Mouse (Mus musculus): Measurements from ENCODE around the gene Ptpn13.

Gene Ptpn13

GRCm38 (mm10) chr5:103423305-103423926 lies 1.6 kb upstream of the Ptpn13 start:
- no peak for DNase-seq

GRCm38 (mm10) chr5:103423927-103424315 lies 1.1 kb upstream of the Ptpn13 start:
- no peak for DNase-seq

- DNase-seq = peak; percentile 12
These were observed 505 bp downstream of the Ptpn13 start for GRCm38 (mm10) chr5:103425363-103426031.

GRCm38 (mm10) chr5:103426250-103426649 lies 1.3 kb downstream of the Ptpn13 start:
- DNase-seq = no peak

GRCm38 (mm10) chr5:103430986-103431385 lies 6.0 kb downstream of the Ptpn13 start:
- no peak for DNase-seq

DNA sequence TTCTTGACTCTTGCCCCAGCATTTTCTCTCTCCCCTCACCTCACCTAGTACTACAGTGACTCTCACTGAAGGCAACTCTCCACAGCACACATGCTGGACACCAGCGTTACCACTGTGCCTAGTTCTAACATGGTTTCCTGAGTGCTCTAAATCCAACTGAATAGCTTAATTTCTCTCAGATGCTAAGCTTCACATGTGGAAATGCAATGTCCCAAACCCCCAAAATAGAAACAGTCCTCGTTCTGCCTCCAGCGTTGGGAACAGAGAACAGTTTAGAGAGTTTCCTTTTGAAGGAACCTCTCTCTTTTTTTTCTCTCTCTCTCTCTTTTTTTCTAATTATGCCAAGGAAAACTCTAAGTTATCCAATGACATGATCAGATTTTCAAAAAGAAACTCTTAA lies 6.5 kb downstream of the Ptpn13 start:
- no peak for DNase-seq

GRCm38 (mm10) chr5:103436039-103436944 lies 11.3 kb downstream of the Ptpn13 start:
- DNase-seq = no peak

GRCm38 (mm10) chr5:103437714-103438113 lies 12.7 kb downstream of the Ptpn13 start:
- DNase-seq = no peak

GRCm38 (mm10) chr5:103439171-103439570 lies 14.2 kb downstream of the Ptpn13 start:
- DNase-seq = no peak

DNA sequence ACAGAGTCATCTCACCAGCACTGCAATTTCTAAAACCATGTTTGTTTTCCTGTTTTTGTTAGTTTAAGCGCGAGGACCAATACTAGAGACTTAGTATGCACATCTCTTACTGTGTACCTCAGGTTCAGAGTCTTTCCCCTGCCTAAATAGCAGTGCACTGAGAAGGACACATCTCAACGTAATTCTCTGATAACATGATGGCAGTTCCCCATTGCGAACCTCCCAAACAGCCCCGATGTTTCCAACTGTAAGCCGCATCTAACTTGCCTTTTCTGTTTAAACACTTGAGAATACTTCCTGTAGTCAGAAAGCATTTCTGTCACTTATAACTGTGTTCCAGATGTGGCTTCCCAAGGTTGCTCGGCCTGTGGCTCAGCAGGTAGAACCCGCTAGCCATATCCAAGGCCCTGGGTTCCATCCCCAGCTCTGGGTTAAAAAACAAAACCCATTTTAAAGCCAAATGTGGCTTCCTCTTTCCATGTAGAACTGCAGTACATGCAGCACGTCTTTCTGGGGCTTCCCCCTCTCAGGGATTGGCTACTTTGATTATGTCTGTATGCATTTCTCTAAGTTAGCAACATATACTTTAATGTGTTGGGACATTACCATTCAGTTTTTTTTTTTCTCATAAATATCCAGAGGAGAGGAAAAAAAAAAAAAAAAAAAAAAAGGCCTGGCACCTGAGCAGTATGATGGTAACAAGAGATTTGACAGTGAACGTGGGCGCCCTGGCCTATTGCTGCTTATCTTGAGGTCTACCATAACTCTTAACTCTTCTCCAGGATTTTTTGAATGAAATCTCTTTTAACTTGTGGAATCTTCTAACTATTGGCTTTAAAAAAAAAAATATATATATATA lies 15.7 kb downstream of the Ptpn13 start:
- DNase-seq = no peak

DNA sequence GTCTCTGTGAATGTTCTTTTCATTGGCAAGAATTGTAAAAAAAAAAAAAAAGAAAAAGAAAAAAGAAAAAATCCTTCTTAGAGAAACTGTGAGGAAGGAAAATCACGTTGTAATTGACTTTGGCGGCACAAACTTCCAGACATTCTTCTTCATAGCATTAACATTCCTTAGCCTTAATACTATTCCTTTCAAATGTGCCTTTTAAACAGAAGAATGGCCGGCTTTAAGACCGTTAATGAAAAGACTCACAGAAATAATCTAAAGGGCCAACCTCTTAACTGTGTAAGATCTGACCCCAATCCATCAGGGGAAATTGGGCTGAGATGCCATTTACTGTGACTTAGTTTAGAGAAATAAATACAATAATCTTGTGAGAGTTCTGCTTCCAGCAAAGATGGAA lies 16.7 kb downstream of the Ptpn13 start:
- no peak for DNase-seq

GRCm38 (mm10) chr5:103442269-103442688 lies 17.3 kb downstream of the Ptpn13 start:
- DNase-seq = no peak

GRCm38 (mm10) chr5:103442921-103443320 lies 17.9 kb downstream of the Ptpn13 start:
- no peak for DNase-seq

DNA sequence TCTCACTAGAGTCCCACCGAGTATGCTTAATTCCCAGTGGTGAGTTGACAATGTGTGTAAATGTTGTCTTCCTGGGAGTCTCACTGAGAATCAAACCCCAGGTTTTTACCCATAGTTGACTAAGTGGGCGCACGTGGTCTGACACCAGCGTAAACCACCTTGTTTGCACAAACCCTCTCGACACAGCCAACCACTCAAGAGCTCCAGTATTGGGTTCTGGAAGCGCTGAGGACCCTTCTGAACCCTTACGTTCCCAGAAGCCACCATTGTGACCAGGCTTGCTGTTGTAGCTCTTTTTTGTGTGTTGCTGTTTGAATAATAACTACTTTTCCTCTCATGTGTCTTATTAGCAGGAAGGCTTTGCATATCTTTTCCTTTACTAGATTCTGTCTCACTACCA lies 20.4 kb downstream of the Ptpn13 start:
- no peak for DNase-seq

- no peak for DNase-seq
These were observed 22.9 kb downstream of the Ptpn13 start for GRCm38 (mm10) chr5:103447806-103448416.

GRCm38 (mm10) chr5:103448470-103448869 lies 23.5 kb downstream of the Ptpn13 start:
- DNase-seq = no peak

GRCm38 (mm10) chr5:103450663-103451062 lies 25.7 kb downstream of the Ptpn13 start:
- no peak for DNase-seq

GRCm38 (mm10) chr5:103453361-103454140 lies 28.6 kb downstream of the Ptpn13 start:
- DNase-seq = no peak

- no peak for DNase-seq
These were observed 31.8 kb downstream of the Ptpn13 start for GRCm38 (mm10) chr5:103456794-103457193.

- no peak for DNase-seq
These were observed 33.4 kb downstream of the Ptpn13 start for GRCm38 (mm10) chr5:103458411-103458810.

- DNase-seq = no peak
These were observed 34.1 kb downstream of the Ptpn13 start for GRCm38 (mm10) chr5:103458959-103459675.

Measured in thymus, postnatal 25 days (tissue).